Mouse (Mus musculus) thymus, adult 2 months (tissue): Measurements from ENCODE around the gene Hlx. TPM values are rescaled to one million over a fixed set of nuclear protein-coding genes. Genes with fewer than 3 reads are reported as not detected.
A peak's percentile ranks its signal among the peaks of the same experiment; 100 is the strongest.

Experiments
- DNase-seq: peaks from one replicate; pipeline ENCODE4 v3.0.0; 2021
- H3K27ac ChIP-seq: fragments of 200-500 bp; 2 replicates; pipeline ENCODE4 v1.5.1; 2012; ENCODE audit warnings: low read length, control low read depth; ENCODE audit not compliant: control insufficient read depth, insufficient read depth
- H3K27me3 ChIP-seq: fragments of 200-500 bp; 2 replicates; pipeline ENCODE4 v1.6.1; 2012; ENCODE audit warnings: mild to moderate bottlenecking, low read length, moderate library complexity, mixed read lengths; ENCODE audit not compliant: control insufficient read depth, insufficient read depth
- H3K36me3 ChIP-seq: fragments of 200-500 bp; 2 replicates; pipeline ENCODE4 v1.6.1; 2012; ENCODE audit warnings: mild to moderate bottlenecking, low read length, moderate library complexity; ENCODE audit not compliant: control insufficient read depth, insufficient read depth
- H3K4me1 ChIP-seq: fragments of 200-500 bp; replicated peaks from 2 replicates; pipeline ENCODE4 v1.6.1; 2012; ENCODE audit warnings: low read length; ENCODE audit not compliant: control insufficient read depth, insufficient read depth
- H3K4me3 ChIP-seq: fragments of 200-500 bp; 2 replicates; pipeline ENCODE4 v1.5.1; 2012; ENCODE audit warnings: mild to moderate bottlenecking, low read length, control low read depth, moderate library complexity; ENCODE audit not compliant: control insufficient read depth, insufficient read depth
- CTCF ChIP-seq: fragments of 200-500 bp; IDR thresholded peaks from 2 replicates; pipeline ENCODE4 v1.5.1; 2012; ENCODE audit warnings: mild to moderate bottlenecking, control low read depth, low read length, moderate library complexity, borderline replicate concordance; ENCODE audit not compliant: control insufficient read depth, poor library complexity, insufficient read depth; ENCODE audit errors: extremely low read depth
- POLR2A ChIP-seq: fragments of 200-500 bp; IDR thresholded peaks from 2 replicates; pipeline ENCODE4 v1.6.1; 2012; ENCODE audit warnings: mild to moderate bottlenecking, low read length, control low read depth, moderate library complexity; ENCODE audit not compliant: control insufficient read depth, poor library complexity, insufficient read depth; ENCODE audit errors: extremely low read depth
- WGBS: fragments of 180-500 bp; shearing (Covaris S2); methylation state at CpG from one replicate; pipeline ENCODE4 v1.1.7; 2018; 5-methylcytosine and 5-hydroxymethylcytosine counted together
- polyA plus RNA-seq: library from polyadenylated mRNA; depleted of rRNA; stranded (reverse); fragments of >200 nt; gene quantifications from 2 replicates; pipeline ENCODE4 v1.2.3, GENCODE M21; 2012

Hlx gene
- polyA plus RNA-seq, 1 experiment, result 18.4 TPM

DNA sequence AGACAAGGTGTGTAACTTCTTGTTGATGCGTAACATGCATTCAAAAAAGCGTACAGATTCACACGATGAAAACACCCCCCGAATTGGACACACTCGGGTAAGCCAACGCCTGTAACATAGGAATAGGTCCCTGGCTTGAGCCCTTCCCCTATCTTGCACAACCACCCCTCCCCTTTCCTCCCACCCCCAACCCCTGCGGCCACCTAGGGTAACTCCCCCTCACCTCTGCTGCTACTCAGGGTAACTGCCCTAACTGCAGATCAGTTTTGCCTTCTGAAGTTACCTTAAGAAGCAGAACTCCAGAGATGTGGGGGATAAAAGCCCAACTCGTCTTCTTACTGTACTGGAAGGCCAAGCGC is 39.5 kb upstream of the Hlx start:
- Histone ChIP-seq H3K4me1 (no peaks in the 10 kb centered on the region), H3K36me3 (no peaks in the 10 kb centered on the region), H3K27me3 (no peaks in the 10 kb centered on the region), H3K27ac (no peak overlapping the region), H3K4me3 (no peak overlapping the region)
- TF ChIP-seq CTCF, result no peak
- TF ChIP-seq POLR2A, result no peak
- no peak for DNase-seq
- WGBS, result 28% methylated on average over 9 of the region's 9 CpGs

DNA sequence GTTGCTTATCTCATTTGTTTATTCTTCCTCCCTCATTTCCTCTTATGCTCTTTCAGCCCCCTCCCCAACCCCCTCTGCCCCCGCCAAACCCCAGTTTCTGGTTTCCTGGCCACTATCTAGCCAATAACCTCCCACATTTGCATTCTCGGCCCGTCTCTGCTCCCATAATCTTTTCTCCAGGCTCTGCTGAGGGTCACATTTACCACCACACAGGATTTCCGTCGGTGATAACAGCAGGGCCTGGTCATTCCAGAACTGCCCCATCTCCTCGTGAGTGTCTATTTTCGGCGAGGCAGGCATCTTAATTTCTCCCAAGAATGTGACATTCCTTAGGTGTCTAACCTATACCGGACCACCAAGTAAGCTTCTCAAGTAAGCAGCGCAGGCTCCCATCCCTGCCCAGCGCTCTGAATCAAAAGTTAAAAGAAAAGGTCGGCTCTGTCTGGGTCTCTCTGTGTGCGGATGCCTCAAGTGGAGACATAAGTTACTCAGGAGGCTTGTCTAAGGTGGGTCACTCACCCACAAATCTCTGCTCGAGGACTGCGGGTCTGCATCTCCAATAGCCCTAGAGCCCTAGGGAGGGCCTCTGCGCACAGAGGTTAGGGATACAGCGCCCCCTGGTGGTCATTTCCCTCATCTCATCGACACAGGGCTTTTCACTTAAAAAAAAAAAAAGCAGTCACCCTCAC is 38.9 kb upstream of the Hlx start:
- H3K27ac ChIP-seq, result no peak overlapping the region
- H3K27me3 ChIP-seq, result no peaks in the 10 kb centered on the region
- peak; percentile 57 for DNase-seq
- no peaks in the 10 kb centered on the region for H3K4me1 ChIP-seq
- H3K4me3 ChIP-seq, result no peak overlapping the region
- H3K36me3 ChIP-seq, result no peaks in the 10 kb centered on the region
- 25% methylated on average over 18 of the region's 18 CpGs for WGBS
- 0 out of 2 replicates have a peak, but pooled peaks have one; percentile 52 for TF ChIP-seq CTCF
- no peak for TF ChIP-seq POLR2A

DNA sequence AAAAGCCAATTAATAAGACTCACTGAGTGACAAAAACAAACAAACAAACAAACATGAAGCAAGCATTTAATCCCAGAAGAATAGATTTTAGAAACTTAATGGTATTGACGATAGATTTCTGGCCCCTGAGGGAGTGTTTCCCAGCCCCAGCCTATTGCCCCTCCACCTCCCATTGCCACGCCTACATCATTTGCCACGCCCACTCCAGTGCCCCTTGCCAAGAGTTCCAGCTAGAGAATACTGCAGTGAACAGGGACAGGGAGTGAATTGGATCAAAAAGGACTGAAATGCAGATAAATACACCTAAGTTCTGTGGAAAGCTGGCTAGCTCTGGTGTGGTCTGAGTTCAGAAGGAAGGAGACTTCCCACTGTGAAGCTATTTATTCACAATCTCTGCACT is 31.4 kb upstream of the Hlx start:
- Histone ChIP-seq H3K27me3 (no peaks in the 10 kb centered on the region), H3K36me3 (no peaks in the 10 kb centered on the region), H3K4me1 (no peaks in the 10 kb centered on the region), H3K4me3 (no peak overlapping the region), H3K27ac (no peak overlapping the region)
- no peak for DNase-seq
- 87% methylated on average over 3 of the region's 3 CpGs for WGBS
- no peak for TF ChIP-seq POLR2A
- TF ChIP-seq CTCF, result no peak

DNA sequence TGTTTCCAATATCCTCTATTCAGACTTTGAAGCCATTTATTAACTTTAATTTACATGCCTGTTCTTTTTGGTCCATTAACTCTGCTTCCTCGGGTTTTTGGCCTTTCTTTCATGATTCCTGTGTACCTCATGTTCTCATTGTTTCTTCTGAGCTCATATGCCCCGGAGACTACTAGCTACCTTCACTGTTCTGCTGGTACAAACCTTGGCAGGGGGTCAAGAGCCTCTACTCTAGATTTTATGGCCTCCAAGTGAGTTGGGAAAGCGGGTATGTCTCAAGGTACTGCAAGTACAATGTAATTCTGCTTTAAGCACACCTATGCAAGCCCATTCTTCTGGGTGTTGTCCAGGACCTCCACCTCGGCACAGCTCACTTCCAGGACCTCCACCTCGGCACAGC is 30.5 kb upstream of the Hlx start:
- WGBS, result 80% methylated on average over 5 of the region's 5 CpGs
- TF ChIP-seq POLR2A, result no peak
- TF ChIP-seq CTCF, result no peak
- Histone ChIP-seq H3K4me3 (no peak overlapping the region), H3K27me3 (no peaks in the 10 kb centered on the region), H3K27ac (no peak overlapping the region), H3K36me3 (no peaks in the 10 kb centered on the region), H3K4me1 (no peaks in the 10 kb centered on the region)
- DNase-seq, result no peak

DNA sequence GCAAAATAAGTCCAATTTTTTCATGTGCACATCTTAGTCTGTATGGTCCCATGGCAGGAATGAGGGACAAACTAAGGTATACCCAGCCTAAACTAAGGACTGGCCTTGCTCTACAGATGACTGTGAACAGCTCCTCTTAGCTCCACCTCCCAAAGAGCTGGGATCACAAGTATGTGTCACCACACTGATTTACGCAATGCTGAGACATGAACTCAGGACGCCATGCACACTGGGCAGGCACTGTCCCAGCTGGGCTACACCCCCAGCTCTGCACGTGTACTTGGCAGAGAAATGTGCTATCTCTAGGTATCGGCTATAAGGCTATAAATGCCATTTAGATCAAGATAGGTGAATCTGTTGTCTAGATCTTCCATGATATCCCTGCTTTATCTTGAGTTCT is 29.6 kb upstream of the Hlx start:
- no peak overlapping the region for H3K4me3 ChIP-seq
- no peaks in the 10 kb centered on the region for H3K4me1 ChIP-seq
- H3K27me3 ChIP-seq, result no peaks in the 10 kb centered on the region
- no peak for TF ChIP-seq POLR2A
- no peak for TF ChIP-seq CTCF
- WGBS, result 90% methylated on average over 4 of the region's 4 CpGs
- H3K36me3 ChIP-seq, result no peaks in the 10 kb centered on the region
- DNase-seq, result no peak
- no peak overlapping the region for H3K27ac ChIP-seq

DNA sequence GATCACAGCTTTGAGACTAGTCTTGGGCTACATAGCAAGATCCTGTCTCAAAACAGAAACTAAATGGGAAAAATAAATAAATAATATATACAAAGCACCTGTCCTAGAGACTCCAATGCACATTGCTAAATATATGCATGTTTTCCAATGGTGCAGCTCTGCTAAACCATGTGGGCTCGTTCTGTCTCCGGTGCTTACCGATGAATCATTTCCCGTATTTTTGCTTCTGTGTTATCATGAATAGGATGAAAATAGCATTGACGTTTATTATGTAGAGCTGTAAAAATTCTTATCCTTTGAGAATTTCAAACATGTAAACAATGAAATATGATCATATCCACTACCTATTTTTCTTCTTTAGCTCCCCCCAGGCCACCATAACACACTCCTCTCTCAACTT is 20.3 kb upstream of the Hlx start:
- Histone ChIP-seq H3K27ac (no peak overlapping the region), H3K36me3 (no peaks in the 10 kb centered on the region), H3K4me1 (no peaks in the 10 kb centered on the region), H3K4me3 (no peak overlapping the region), H3K27me3 (no peaks in the 10 kb centered on the region)
- TF ChIP-seq CTCF, result no peak
- TF ChIP-seq POLR2A, result no peak
- DNase-seq, result no peak
- 92% methylated on average over 5 of the region's 5 CpGs for WGBS

DNA sequence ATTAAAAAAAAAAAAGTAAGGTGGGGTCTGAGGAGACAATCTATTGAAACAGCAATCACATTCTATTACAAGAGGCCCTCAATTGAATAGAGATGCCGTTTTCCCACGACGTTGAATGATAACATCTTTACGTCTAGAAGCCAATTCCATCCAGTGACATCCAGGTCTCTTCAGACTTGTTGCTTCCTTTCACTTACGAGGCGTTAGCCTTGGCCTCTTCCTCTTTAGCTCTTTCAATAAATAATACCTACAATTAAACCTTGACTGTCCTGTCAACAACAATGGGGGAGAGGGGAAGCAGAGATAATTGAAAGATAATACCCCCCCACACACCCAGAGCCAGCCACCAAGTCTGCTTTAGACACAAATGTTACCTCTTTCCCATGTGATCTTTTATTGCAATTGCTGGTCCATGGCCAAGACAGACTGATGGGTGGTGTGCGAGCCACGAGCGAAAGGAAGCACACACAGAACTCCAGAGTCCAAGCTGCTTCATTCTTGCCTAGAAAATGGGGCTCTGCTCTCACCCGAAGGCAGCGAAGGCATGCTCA is 17.8 kb upstream of the Hlx start:
- no peaks in the 10 kb centered on the region for H3K36me3 ChIP-seq
- H3K4me3 ChIP-seq, result no peak overlapping the region
- no peak for DNase-seq
- no peak overlapping the region for H3K27ac ChIP-seq
- WGBS, result 79% methylated on average over 11 of the region's 11 CpGs
- no peaks in the 10 kb centered on the region for H3K4me1 ChIP-seq
- no peak for TF ChIP-seq CTCF
- TF ChIP-seq POLR2A, result no peak
- H3K27me3 ChIP-seq, result no peaks in the 10 kb centered on the region
